Mouse (Mus musculus) hindlimb bud, embryonic 11.5 days (tissue): ENCODE measurements at regions not wholly inside any gene's neighbourhood (a gene's known extent, or its start where the extent isn't known, plus 50 kb on each side); places are given as distances from the start of the nearest gene placed in this dataset.
A peak's percentile ranks its signal among the peaks of the same experiment; 100 is the strongest.

Source experiments
- DNase-seq: peaks from one replicate; pipeline ENCODE4 v3.0.0-alpha.2; 2012; ENCODE audit warnings: low read depth, low spot score; ENCODE audit errors: extremely low spot score

- no peak for DNase-seq
These were observed 103.2 kb upstream of the Sesn3 start for GRCm38 (mm10) chr9:14171589-14172240.

GRCm38 (mm10) chr9:14173631-14174323, 101.1 kb upstream of the Sesn3 start:
- DNase-seq, result peak; percentile 85

DNA sequence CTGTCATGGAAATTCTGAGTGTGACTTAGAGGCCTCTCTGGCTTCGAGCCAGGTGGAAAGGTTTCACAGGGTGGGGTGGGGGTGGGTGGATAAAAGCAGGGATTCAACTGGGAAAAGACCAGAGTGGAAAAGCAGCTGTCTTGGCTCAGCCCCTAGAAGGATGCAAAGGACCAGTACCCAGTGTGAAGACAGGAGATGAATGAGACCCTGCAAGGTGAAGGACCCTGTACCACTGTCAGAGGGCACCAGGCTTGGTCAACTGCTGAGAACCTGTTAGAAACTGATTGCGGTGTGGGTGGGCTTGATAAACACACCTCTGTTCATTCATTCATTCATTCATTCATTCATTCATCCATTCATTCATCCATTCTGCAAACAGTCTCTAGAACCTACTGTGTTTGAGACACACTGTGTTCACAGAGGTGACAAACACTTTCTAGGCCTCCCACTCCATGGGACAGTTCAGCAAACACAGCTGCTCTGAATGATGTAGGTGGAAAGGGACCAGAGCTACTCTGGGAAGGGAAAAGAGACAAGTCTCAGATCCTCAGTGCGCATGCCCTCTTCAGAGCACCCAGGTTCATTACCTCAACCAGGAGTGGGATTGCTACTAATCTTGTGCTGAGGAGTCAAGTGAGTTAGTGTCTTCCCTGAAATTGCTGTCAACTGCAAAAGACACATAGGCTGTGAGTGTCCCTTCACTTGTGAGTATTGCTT, 100.4 kb upstream of the Sesn3 start:
- no peak for DNase-seq

- no peak for DNase-seq
These were observed 99.6 kb upstream of the Sesn3 start for GRCm38 (mm10) chr9:14175041-14175881.

GRCm38 (mm10) chr9:14179777-14180176, 95.1 kb upstream of the Sesn3 start:
- no peak for DNase-seq

GRCm38 (mm10) chr9:14184261-14184660, 90.6 kb upstream of the Sesn3 start:
- DNase-seq, result no peak

- no peak for DNase-seq
These were observed 89.2 kb upstream of the Sesn3 start for GRCm38 (mm10) chr9:14185681-14186080.

- DNase-seq, result no peak
These were observed 87.1 kb upstream of the Sesn3 start for GRCm38 (mm10) chr9:14187753-14188152.

- DNase-seq, result no peak
These were observed 86.4 kb upstream of the Sesn3 start for GRCm38 (mm10) chr9:14188504-14188903.

DNA sequence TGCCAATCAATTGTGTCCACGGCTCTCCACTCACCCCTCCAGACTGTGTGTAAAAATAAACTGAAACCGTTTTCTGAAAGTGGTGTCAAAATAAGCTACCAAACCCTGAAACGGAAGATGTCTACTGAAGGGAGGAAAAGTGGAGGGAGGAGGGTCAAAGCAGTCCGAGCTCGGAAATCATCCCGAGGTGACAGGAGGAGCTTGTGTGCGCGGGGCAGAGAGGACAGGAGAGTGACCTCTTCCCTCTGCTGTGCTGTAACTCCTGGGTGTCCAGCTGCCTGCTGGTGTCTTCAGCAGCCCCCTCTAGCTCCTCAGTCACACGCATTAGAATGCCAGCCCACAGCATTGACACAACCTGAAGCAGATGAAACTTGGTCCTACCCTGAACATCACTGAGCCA, 84.2 kb upstream of the Sesn3 start:
- DNase-seq, result no peak

GRCm38 (mm10) chr9:14194748-14195147, 80.1 kb upstream of the Sesn3 start:
- no peak for DNase-seq

DNA sequence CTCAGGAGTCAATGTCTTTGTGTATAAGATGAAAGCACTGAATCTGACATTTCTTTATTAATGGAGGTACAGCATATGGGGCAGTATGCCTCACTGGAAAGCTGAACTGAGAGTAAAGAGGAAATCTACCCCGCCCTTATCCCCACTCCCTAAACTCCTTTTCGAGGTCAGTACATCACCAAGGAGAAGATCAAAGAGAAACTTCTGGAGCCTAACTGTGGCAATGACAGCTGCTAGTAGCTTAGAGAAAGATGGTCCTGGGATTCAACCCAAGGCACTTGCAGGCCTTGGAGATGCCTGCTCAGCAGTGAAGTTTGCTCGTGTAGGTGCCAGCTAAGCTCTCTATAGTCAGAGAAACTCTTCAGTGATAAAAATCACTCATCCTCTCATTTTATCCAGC, 75.8 kb upstream of the Sesn3 start:
- no peak for DNase-seq

- DNase-seq, result no peak
These were observed 74.7 kb upstream of the Sesn3 start for GRCm38 (mm10) chr9:14199983-14200700.

DNA sequence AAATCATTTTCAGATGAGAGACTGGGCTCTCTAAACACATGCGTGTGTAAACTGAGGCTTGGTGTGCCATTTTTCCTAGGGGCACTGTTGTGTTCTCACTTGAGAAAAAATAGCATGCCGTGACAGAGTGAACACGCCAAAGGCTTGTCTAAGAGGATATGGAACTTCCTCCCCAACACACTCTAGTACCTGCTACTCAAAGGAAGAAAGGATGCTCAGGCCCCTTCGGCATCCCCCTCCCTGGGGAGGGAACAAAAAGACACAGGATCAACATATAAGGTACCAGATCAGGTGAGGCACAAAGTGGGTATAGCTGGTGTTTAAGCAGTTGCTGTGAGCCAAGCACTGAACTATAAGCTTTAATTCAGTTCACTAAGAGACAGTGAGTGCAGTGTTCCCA, 74.0 kb upstream of the Sesn3 start:
- no peak for DNase-seq

DNA sequence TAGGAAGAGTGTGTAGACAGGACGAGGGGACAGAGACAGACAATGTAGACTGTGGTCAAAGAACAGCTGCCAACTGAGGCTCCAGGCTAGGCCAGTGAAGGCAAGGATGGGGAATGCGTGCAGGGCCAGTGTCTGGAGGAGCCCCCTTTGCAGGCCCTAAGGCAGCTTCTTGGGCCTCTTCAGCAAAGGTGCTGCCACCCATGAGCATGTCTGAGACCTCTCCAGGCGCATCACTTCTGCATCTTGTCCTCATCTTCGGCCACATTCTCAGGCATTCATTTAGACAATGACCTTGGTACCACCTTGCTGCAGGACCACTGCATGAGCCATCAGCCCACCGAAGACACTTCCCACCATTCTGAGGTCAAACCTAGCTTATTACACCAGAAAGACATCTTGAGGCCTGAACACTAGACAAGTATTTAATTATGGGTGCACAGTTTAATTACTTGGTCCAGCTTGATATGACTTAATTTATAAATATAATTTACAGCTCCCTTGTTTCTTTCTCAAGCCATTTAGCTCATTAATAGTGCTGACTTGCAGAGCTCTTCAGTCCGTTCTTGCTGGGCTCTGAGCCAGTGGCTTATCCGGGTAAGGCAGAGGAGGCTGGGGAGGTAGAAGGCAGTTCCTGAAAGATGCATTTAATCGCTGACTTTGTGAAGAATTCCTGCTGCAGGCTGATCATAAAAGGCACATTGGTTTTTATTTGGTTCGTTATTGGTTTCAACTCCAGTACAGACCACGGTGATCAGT, 72.1 kb upstream of the Sesn3 start:
- DNase-seq, result no peak

DNA sequence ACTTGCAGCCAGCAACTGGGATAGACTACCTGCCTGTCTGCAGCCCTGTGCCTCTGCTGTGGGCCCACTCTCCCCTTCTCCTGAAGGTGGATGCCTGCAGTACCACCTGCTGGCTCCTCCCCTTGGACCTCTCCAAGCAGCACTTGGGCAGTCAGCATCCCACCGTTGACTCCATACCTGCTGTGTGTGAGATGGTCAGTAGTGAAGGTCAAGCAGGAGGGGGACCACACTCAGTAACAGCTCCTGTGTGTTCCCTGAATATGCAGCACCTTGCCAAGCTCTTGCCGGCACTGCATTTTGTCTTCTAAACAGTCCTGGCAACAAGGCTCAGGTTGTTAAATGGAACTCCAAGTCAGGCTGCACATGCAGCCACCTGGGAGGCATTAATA, 71.6 kb upstream of the Sesn3 start:
- no peak for DNase-seq

DNA sequence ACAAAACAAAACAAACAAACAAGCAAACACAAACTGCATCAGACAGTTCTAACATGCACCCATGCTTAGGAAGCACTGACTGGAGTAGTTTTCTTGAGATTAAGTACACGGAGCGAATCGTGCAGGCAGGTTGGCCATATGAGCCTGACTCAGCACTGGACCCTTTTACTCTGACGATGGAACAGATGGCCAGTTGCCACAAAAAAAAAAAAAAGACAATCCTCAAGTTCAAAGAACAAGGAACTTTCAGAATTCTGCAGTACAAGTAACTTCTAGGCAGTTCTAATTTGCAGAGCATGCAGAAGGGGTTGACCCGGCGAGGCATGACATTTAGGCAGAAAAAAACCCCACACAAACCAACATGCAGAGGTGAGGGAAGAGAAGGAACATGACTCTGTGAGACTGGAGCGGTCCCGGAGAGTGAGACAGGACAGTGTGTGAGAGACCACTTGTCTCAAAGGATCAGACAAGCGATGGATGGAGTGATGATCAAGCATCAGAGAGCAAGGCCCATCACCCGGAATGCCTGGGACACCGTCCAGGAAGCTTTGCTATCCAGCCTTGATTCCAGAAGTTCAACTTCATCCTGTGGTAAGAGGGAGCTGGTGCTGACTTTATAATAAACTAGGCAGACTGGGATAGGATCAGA, 71.0 kb upstream of the Sesn3 start:
- no peak for DNase-seq

DNA sequence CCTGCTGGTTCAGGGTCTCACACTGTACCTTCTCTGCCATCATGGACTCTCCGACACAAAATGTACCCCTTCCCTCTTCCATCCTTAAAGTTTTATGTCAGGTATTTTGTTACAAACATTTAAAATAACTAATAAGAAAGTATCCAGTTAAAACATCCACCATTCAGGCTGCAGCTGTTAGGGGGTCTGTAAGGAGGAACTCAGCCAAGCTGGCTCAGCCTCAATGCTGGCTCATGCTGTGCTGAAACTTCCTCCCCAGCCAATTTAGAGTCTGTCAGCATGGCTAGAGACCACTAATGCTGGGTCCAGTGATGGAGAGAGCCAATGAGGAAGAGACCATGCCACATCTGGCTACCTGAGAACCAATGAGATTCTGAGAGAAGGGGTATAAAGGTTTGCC, 70.0 kb upstream of the Sesn3 start:
- DNase-seq, result no peak

GRCm38 (mm10) chr9:14206838-14207560, 67.9 kb upstream of the Sesn3 start:
- no peak for DNase-seq
